Mouse (Mus musculus): ENCODE data around the gene Pacsin2.

- no peak for TF ChIP-seq CTCF (IDR thresholded peaks at IDR 0.05; ENCODE audit: low read depth)
- no peak for TF ChIP-seq EP300 (optimal IDR thresholded peaks at IDR 0.05)
Measured at GRCm38 (mm10) chr15:83491891-83492290, 27.5 kb upstream of the Pacsin2 start.
